Mouse (Mus musculus) spleen, postnatal 36 days (tissue): ENCODE measurements at regions not wholly inside any gene's neighbourhood (a gene's known extent, or its start where the extent isn't known, plus 50 kb on each side); places are given as distances from the start of the nearest gene placed in this dataset.

ENCODE experiments used
- DNase-seq, 2 experiments: peaks; one replicate each; pipeline ENCODE4 v3.0.0; 2022; ENCODE audit warnings: low spot score in 2 of 2, mixed read lengths in 1 of 2

- no peak for DNase-seq
Observed at GRCm38 (mm10) chr6:50713297-50713696, 59.1 kb upstream of the Npvf start.

- no peak for DNase-seq
Observed at GRCm38 (mm10) chr6:50718631-50719030, 64.4 kb upstream of the Npvf start.

- no peak for DNase-seq
Observed at GRCm38 (mm10) chr6:50720346-50720745, 66.1 kb upstream of the Npvf start.

- no peak for DNase-seq
Observed at GRCm38 (mm10) chr6:50725640-50726039, 71.4 kb upstream of the Npvf start.

GRCm38 (mm10) chr6:50726166-50726591 is 71.9 kb upstream of the Npvf start:
- no peak for DNase-seq

- no peak for DNase-seq
Observed at GRCm38 (mm10) chr6:50730744-50731718, 76.8 kb upstream of the Npvf start.

- DNase-seq: no peak
Observed at GRCm38 (mm10) chr6:50734701-50735100, 80.5 kb upstream of the Npvf start.

- DNase-seq: no peak
Observed at GRCm38 (mm10) chr6:50735825-50736224, 81.6 kb upstream of the Npvf start.

GRCm38 (mm10) chr6:50742009-50742408 is 87.8 kb upstream of the Npvf start:
- DNase-seq: no peak

GRCm38 (mm10) chr6:50744462-50745166 is 90.4 kb upstream of the Npvf start:
- no peak for DNase-seq

- DNase-seq: no peak
Observed at GRCm38 (mm10) chr6:50753151-50753550, 98.9 kb upstream of the Npvf start.

- no peak for DNase-seq
Observed at GRCm38 (mm10) chr6:50754786-50755185, 100.5 kb upstream of the Npvf start.

- DNase-seq: no peak
Observed at GRCm38 (mm10) chr6:50760367-50760766, 106.1 kb upstream of the Npvf start.

GRCm38 (mm10) chr6:50763121-50763520 is 108.9 kb upstream of the Npvf start:
- no peak for DNase-seq

GRCm38 (mm10) chr6:50766442-50766915 is 112.2 kb upstream of the Npvf start:
- DNase-seq: no peak

GRCm38 (mm10) chr6:50767126-50767525 is 112.9 kb upstream of the Npvf start:
- DNase-seq: no peak

- DNase-seq: no peak
Observed at GRCm38 (mm10) chr6:50767827-50768226, 113.6 kb upstream of the Npvf start.

- no peak for DNase-seq
Observed at GRCm38 (mm10) chr6:50769101-50769500, 114.9 kb upstream of the Npvf start.

GRCm38 (mm10) chr6:50770481-50770880 is 116.2 kb upstream of the Npvf start:
- no peak for DNase-seq

GRCm38 (mm10) chr6:50775637-50776036 is 121.4 kb upstream of the Npvf start:
- DNase-seq: no peak

- no peak for DNase-seq
Observed at GRCm38 (mm10) chr6:50776236-50776832, 122.1 kb upstream of the Npvf start.

- no peak for DNase-seq
Observed at GRCm38 (mm10) chr6:50776931-50777495, 122.8 kb upstream of the Npvf start.
